Mouse (Mus musculus) heart, adult 2 months (tissue): Measurements from ENCODE around the gene Hexim2.

Source experiments
- CTCF ChIP-seq: fragments of 200-600 bp; IDR thresholded peaks from 2 replicates; pipeline ENCODE4 v1.8.1; 2022; ENCODE audit warnings: antibody characterized with exemption, mild to moderate bottlenecking, moderate library complexity
- EP300 ChIP-seq: fragments of 200-500 bp; IDR thresholded peaks from 2 replicates; pipeline ENCODE4 v1.6.1; 2011; ENCODE audit warnings: low read depth, low read length, control low read depth; ENCODE audit not compliant: insufficient read depth
- POLR2A ChIP-seq: fragments of 200-500 bp; IDR thresholded peaks from 2 replicates; pipeline ENCODE4 v1.6.1; 2011; ENCODE audit warnings: mild to moderate bottlenecking, low read depth, low read length, control low read depth; ENCODE audit not compliant: insufficient read depth

DNA sequence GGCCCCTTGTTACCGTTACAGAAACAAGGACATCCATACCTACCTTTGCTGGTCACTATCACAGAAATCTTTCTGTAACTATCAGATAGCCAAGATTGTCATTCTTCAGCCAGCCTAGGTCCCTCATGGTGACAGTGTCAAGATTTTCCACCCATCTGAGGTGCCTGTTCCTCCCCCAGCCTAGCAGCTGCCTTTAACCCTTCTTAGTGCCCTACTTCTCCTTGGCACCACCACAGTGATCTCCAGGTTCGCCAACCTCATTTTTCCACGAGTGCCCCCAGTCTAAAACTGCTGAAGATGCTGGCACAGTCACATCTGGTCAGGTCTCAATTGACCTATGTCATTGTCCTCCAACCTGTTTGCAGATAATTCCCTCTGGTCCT, 37.9 kb downstream of the Hexim2 start:
- TF ChIP-seq POLR2A = no peak
- no peak for TF ChIP-seq CTCF
- no peak for TF ChIP-seq EP300
